Mouse (Mus musculus): Measurements from ENCODE around the gene Zfp747. TPM values are rescaled to one million over a fixed set of nuclear protein-coding genes. Genes with fewer than 3 reads are reported as not detected.
"Not testable (repeated sequence)": the region's sequence is repeated elsewhere in the genome, so short reads cannot be mapped to it uniquely, and the experiment has no call there.

The Zfp747 gene
- polyA plus RNA-seq (2015; fragmentation: Nextera tagmentation; extraction: Ambion mirVana) = 5.3 and 5.5 TPM in 2 replicates

DNA sequence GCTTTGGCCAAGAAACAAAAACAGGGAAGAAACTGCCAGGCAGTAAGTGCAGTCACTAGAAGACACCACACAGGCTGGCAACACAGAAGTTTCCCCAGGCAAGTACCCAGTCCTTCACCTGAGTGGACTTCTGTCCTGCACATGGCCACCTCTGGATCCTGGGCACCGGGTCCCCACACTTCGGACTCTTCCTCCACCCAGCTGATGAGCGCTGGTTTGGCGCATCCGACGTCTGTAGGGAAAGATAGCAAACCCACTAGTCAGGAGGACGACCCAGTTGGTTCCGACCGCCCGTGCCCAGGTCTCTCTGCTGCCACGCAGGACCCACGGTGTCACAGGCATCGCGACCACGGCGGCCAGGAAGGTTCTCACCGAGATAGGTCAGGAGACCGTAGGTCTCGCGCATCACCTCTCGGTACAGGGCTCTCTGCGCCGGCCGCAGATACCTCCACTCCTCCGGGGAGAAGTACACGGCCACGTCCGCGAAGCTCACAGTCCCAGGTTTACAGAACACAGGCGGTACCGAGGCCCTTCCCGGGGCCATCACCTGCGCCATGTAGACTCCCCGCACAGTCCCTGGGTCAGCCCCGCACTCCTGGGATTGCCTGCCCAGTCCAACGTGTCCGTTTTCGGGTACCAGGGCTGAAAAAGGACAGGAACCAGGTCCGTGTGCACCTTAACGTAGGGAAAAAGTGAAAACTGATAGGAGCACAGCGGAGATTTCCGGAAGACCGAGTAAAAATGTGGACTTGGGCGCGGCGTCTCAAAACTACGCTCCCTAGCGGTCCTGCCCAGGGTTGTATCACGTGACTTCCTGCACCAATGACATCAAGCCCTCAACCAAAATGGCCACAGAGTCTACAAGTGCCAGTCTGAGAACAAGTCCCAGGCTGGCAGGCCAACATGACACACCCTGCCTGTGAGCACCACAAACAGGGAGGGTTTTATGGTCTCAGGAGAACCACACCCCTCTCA is at the start of gene Zfp747:
TSS of gene Zfp747 (minus strand) at position 780 of the 975 bp plus-strand sequence.
- H3K4me1 ChIP-seq (ENCODE audit: control insufficient read depth, insufficient read depth, low read length); H3K9me3 ChIP-seq (replicated peaks; ENCODE audit: control insufficient read depth, low read length); H3K27me3 ChIP-seq (ENCODE audit: control insufficient read depth, insufficient read depth, low read length); H3K36me3 ChIP-seq (ENCODE audit: control insufficient read depth, insufficient read depth): not testable (repeated sequence)
- WGBS = under 1% methylated on average over 47 of the region's 49 CpGs
- peak within 1 kb of the TSS; percentile 59 for H3K27ac ChIP-seq (ENCODE audit: low read length)
- peak; percentile 93 for ATAC-seq (replicated peaks; ENCODE audit: extremely low read depth, insufficient read depth, low FRiP score)
- peak within 1 kb of the TSS; percentile 71 for H3K4me2 ChIP-seq (ENCODE audit: low read depth, low read length)
- H3K4me3 ChIP-seq (ENCODE audit: low read length) = peak within 1 kb of the TSS; percentile 87
- peak within 1 kb of the TSS; percentile 91 for H3K9ac ChIP-seq (ENCODE audit: low read length)

DNA sequence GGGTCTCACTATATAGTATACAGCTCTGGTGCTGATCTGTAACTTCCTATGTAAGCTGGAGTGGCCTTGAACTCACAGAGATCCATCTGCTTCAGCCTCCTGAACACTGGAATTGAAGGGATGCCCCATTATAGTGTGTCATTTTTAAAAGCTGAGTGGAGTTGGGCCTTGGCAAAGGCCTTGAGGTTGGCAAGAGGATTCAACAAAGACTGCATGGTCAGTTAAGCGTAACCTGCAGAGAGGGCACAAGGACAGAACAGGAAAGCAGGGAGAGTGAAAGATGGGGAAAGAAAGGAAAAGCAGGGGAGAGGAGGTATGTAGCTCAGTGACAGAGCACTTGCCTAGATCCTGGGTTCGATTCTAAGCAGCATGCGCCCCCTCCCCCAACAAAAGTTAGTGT is 49.4 kb upstream of the Zfp747 start:
- peaks cover 4% of the 10 kb centered on the region; the same call in 1 of the 2 replicates for H3K27me3 ChIP-seq (ENCODE audit: control insufficient read depth, insufficient read depth, low read length)
- H3K9me3 ChIP-seq (replicated peaks; ENCODE audit: control insufficient read depth, low read length) = 0 out of 2 replicates have a peak, but pooled peaks cover 2% of the 10 kb centered on the region
- no peaks in the 10 kb centered on the region for H3K36me3 ChIP-seq (ENCODE audit: control insufficient read depth, insufficient read depth)
- no peak overlapping the region for H3K27ac ChIP-seq (ENCODE audit: low read length)
- H3K4me3 ChIP-seq (ENCODE audit: low read length) = no peak overlapping the region
- H3K4me1 ChIP-seq (ENCODE audit: control insufficient read depth, insufficient read depth, low read length) = peaks cover 9% of the 10 kb centered on the region
- no peak overlapping the region for H3K9ac ChIP-seq (ENCODE audit: low read length)
- WGBS = 78% methylated on average over 3 of the region's 3 CpGs
- H3K4me2 ChIP-seq (ENCODE audit: low read depth, low read length) = no peak overlapping the region
- no peak for ATAC-seq (replicated peaks; ENCODE audit: extremely low read depth, insufficient read depth, low FRiP score)

DNA sequence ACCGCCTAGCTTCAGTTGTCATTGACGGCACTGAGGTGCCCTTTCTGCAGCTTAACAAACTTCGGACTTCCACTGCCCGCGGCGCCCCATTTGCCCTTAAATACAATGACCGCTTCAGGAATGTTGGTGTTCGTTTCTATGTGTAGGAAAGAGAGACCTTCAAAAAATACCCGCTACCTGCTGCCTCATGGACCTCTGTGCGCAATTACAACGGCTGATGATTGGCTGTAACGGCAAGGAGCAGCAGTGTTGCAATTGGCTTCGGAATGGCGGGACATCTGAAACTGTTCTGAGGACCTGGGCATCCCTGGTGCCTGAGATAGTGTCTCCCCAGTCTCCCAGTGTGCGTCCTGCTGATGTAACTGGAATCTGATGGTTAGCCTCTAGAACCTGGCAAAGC is 46.4 kb upstream of the Zfp747 start:
- H3K27ac ChIP-seq (ENCODE audit: low read length) = no peak overlapping the region
- peak overlapping the region; percentile 99 for H3K4me2 ChIP-seq (ENCODE audit: low read depth, low read length)
- H3K27me3 ChIP-seq (ENCODE audit: control insufficient read depth, insufficient read depth, low read length) = peaks cover 4% of the 10 kb centered on the region; the same call in 1 of the 2 replicates
- H3K4me1 ChIP-seq (ENCODE audit: control insufficient read depth, insufficient read depth, low read length) = peaks cover 9% of the 10 kb centered on the region
- 0 out of 2 replicates have a peak, but pooled peaks cover 2% of the 10 kb centered on the region for H3K9me3 ChIP-seq (replicated peaks; ENCODE audit: control insufficient read depth, low read length)
- H3K9ac ChIP-seq (ENCODE audit: low read length) = peak overlapping the region; percentile 94
- WGBS = 1% methylated on average over 15 of the region's 15 CpGs
- peak overlapping the region; percentile 91 for H3K4me3 ChIP-seq (ENCODE audit: low read length)
- ATAC-seq (replicated peaks; ENCODE audit: extremely low read depth, insufficient read depth, low FRiP score) = peak; percentile 37
- H3K36me3 ChIP-seq (ENCODE audit: control insufficient read depth, insufficient read depth) = peaks cover 5% of the 10 kb centered on the region; the same call in 1 of the 2 replicates

DNA sequence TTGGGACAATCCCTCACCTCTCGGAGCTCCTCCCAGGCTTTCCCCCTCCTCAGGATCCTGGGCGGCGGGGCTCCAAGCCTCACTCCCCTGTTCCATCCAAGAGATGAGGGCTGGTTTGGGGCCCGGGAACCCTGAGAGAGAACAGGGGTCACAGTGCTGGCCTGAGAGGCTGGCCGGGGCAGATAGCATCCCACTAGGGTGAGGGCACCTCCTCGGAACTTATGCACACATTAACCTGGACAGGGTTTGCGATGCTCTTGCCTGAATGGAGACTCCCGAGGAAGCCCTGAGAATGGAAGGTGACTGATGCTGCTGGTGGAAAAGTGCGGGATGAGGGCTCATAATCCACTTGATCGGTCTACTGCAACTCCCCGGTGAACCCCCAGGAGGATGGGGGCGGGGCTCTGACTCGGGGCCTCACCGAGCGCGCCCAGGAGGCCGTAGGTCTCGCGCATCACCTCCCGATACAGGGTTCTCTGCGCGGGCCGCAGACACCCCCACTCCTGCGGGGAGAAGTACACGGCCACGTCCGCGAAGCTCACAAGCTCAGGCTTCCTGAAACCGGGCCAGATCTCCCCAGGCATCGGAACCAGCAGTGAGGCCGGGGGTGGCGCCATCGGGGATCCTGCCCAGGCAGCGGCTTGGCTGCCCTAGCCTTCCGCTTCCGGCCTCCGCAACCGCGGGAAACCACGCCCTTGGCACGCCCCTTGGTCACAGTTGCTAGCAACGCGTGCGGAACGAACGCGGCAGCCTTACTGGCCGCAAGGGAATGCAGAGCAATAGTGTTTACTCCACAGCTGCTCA is 45.7 kb upstream of the Zfp747 start, which contains the start of gene Zfp688:
TSS of gene Zfp688 (minus strand) at position 681 of the 804 bp plus-strand sequence.
- Histone ChIP-seq H3K27me3 (ENCODE audit: control insufficient read depth, insufficient read depth, low read length) (peaks cover 4% of the 10 kb centered on the region; the same call in 1 of the 2 replicates), H3K27ac (ENCODE audit: low read length) (no peak within 1 kb of the TSS; the same call in 1 of the 2 replicates), H3K36me3 (ENCODE audit: control insufficient read depth, insufficient read depth) (peaks cover 5% of the 10 kb centered on the region; the same call in 1 of the 2 replicates), H3K9ac (ENCODE audit: low read length) (peak within 1 kb of the TSS; percentile 94), H3K4me2 (ENCODE audit: low read depth, low read length) (peak within 1 kb of the TSS; percentile 99), H3K9me3 (replicated peaks; ENCODE audit: control insufficient read depth, low read length) (no peaks in the 10 kb centered on the region), H3K4me1 (ENCODE audit: control insufficient read depth, insufficient read depth, low read length) (peaks cover 9% of the 10 kb centered on the region), H3K4me3 (ENCODE audit: low read length) (peak within 1 kb of the TSS; percentile 91)
- 2% methylated on average over 48 of the region's 48 CpGs for WGBS
- peak; percentile 93 for ATAC-seq (replicated peaks; ENCODE audit: extremely low read depth, insufficient read depth, low FRiP score)

DNA sequence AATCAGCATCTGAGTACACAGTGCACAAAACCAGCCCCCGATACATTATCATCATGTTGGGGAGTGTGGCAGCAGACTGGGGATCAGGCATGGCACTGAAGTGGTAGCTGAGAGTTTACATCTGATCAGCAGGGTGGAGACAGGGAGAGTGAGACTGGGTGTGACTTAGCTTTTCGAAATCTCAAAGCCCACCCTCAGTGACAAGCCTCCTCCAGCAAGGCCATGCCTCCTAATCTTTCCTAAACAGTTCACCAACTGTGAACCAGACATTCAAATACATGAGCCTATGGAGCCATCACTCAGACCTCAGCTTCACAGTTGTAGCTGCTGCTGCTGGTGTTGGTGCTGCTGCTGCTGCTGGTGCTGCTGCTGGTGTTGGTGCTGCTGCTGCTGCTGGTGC is 35.6 kb upstream of the Zfp747 start:
- H3K27me3 ChIP-seq (ENCODE audit: control insufficient read depth, insufficient read depth, low read length) = no peaks in the 10 kb centered on the region
- H3K4me2 ChIP-seq (ENCODE audit: low read depth, low read length) = no peak overlapping the region
- no peak for ATAC-seq (replicated peaks; ENCODE audit: extremely low read depth, insufficient read depth, low FRiP score)
- H3K4me1 ChIP-seq (ENCODE audit: control insufficient read depth, insufficient read depth, low read length) = no peaks in the 10 kb centered on the region
- no peaks in the 10 kb centered on the region for H3K36me3 ChIP-seq (ENCODE audit: control insufficient read depth, insufficient read depth)
- no peak overlapping the region for H3K4me3 ChIP-seq (ENCODE audit: low read length)
- WGBS = 74% methylated on average over 2 of the region's 2 CpGs
- no peak overlapping the region for H3K27ac ChIP-seq (ENCODE audit: low read length)
- no peak overlapping the region for H3K9ac ChIP-seq (ENCODE audit: low read length)
- no peaks in the 10 kb centered on the region; the same call in 1 of the 2 replicates for H3K9me3 ChIP-seq (replicated peaks; ENCODE audit: control insufficient read depth, low read length)

DNA sequence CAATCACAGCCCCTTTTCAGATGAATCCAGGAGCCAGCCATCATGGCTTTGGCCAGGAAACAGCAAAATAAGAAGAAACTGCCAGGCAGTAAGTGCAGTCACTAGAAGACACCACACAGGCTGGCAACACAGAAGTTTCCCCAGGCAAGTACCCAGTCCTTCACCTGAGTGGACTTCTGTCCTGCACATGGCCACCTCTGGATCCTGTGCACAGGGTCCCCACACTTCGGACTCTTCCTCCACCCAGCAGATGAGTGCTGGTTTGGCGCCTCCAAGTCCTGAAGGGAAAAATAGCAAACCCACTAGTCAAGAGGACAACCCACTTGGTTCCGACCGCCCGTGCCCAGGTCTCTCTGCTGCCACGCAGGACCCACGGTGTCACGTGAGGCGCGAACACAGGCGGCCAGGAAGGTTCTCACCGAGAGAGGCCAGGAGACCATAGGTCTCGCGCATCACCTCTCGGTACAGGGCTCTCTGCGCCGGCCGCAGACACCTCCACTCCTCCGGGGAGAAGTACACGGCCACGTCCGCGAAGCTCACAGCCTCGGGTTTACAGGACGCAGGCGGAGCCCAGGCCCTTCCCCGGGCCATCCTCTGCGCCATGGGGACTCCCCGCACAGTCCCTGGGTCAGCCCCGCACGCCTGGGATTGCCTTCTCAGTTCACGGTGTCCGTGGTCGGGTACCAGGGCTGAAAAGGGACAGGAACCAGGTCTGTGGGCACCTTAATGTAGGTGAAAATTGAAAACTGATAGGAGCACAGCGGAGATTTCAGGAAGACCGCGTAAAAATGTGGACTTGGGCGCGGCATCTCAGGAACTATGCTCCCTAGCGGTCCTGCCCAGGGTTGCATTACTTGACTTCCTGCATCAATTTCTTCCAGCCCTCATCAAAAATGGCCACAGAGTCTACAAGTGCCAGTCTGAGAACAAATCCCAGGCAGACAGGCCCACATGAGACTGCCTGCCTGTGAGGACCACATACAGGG is 30.4 kb upstream of the Zfp747 start, which contains the start of gene Zfp764:
TSS of gene Zfp764 (minus strand) at position 821 of the 986 bp plus-strand sequence.
- peak within 1 kb of the TSS; percentile 83 for H3K4me2 ChIP-seq (ENCODE audit: low read depth, low read length)
- WGBS = 4% methylated on average over 40 of the region's 40 CpGs
- H3K9me3 ChIP-seq (replicated peaks; ENCODE audit: control insufficient read depth, low read length); H3K36me3 ChIP-seq (ENCODE audit: control insufficient read depth, insufficient read depth); H3K4me1 ChIP-seq (ENCODE audit: control insufficient read depth, insufficient read depth, low read length); H3K27me3 ChIP-seq (ENCODE audit: control insufficient read depth, insufficient read depth, low read length): not testable (repeated sequence)
- peak; percentile 82 for ATAC-seq (replicated peaks; ENCODE audit: extremely low read depth, insufficient read depth, low FRiP score)
- H3K4me3 ChIP-seq (ENCODE audit: low read length) = peak within 1 kb of the TSS; percentile 78
- H3K9ac ChIP-seq (ENCODE audit: low read length) = peak within 1 kb of the TSS; percentile 86
- H3K27ac ChIP-seq (ENCODE audit: low read length) = peak within 1 kb of the TSS; percentile 62

DNA sequence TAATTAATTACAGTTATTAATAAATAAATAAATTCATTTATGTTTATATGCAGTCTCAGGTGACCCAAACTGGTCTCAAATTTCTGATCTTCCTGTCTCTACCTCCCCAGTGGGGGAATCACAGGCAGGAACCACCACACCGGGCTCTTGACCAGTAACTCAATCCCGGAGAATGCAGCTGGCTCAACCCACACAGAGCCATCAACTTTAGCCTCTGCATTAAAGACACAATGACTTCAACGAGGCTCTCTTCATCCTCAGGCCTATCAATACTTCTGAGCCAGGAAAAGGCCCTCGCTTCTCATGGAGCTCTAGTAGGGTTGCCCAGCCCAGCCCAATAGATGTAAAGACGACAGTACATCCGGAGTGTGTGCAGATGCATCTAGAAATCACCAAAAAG is 28.3 kb upstream of the Zfp747 start:
- WGBS = 96% methylated on average over 6 of the region's 6 CpGs

DNA sequence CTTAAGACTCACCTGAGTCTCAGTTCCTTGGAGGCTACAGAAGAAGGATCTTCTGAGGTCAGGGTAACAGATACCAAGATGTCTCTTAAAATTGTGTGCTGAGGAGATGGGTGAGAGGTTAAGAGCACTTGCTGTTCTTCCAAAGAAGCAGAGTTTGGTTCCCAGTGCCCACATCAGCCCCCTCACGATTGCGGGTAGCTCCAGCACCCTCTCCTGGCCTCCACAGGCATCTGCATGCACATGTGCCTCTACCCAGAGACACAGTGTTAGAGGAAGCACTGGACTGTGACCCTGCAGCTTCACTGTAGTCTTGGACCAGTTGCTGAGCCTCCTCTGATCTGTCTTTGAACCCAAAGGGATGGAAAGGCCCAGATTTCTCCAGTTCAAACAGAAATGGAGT is 27.1 kb upstream of the Zfp747 start:
- H3K27me3 ChIP-seq (ENCODE audit: control insufficient read depth, insufficient read depth, low read length) = no peaks in the 10 kb centered on the region
- 35% methylated on average over 2 of the region's 2 CpGs for WGBS
- ATAC-seq (replicated peaks; ENCODE audit: extremely low read depth, insufficient read depth, low FRiP score) = no peak
- H3K27ac ChIP-seq (ENCODE audit: low read length) = no peak overlapping the region
- peaks cover 5% of the 10 kb centered on the region; the same call in 1 of the 2 replicates for H3K4me1 ChIP-seq (ENCODE audit: control insufficient read depth, insufficient read depth, low read length)
- H3K9me3 ChIP-seq (replicated peaks; ENCODE audit: control insufficient read depth, low read length) = no peaks in the 10 kb centered on the region
- no peak overlapping the region for H3K9ac ChIP-seq (ENCODE audit: low read length)
- H3K36me3 ChIP-seq (ENCODE audit: control insufficient read depth, insufficient read depth) = peaks cover 4% of the 10 kb centered on the region; the same call in 1 of the 2 replicates
- no peak overlapping the region for H3K4me2 ChIP-seq (ENCODE audit: low read depth, low read length)
- H3K4me3 ChIP-seq (ENCODE audit: low read length) = no peak overlapping the region

More for the DNA sequence above, 28.3 kb upstream of the Zfp747 start:
- not testable (repeated sequence) for H3K4me2 ChIP-seq (ENCODE audit: low read depth, low read length); H3K4me3 ChIP-seq (ENCODE audit: low read length); H3K4me1 ChIP-seq (ENCODE audit: control insufficient read depth, insufficient read depth, low read length); ATAC-seq (replicated peaks; ENCODE audit: extremely low read depth, insufficient read depth, low FRiP score); H3K9me3 ChIP-seq (replicated peaks; ENCODE audit: control insufficient read depth, low read length); H3K27me3 ChIP-seq (ENCODE audit: control insufficient read depth, insufficient read depth, low read length); H3K36me3 ChIP-seq (ENCODE audit: control insufficient read depth, insufficient read depth); H3K9ac ChIP-seq (ENCODE audit: low read length); H3K27ac ChIP-seq (ENCODE audit: low read length)

Data from heart, embryonic 16.5 days (tissue).